Mouse (Mus musculus) lung, postnatal 4 days (tissue): ENCODE measurements around the gene Ptgdr2.

Source experiments
- DNase-seq, 2 experiments: peaks; one replicate each; pipeline ENCODE4 v3.0.0; 2021

Gene Ptgdr2

GRCm38 (mm10) chr19:10979184-10980168, 42.5 kb downstream of the Ptgdr2 start:
- peak; percentile 86 to 90 for DNase-seq

DNA sequence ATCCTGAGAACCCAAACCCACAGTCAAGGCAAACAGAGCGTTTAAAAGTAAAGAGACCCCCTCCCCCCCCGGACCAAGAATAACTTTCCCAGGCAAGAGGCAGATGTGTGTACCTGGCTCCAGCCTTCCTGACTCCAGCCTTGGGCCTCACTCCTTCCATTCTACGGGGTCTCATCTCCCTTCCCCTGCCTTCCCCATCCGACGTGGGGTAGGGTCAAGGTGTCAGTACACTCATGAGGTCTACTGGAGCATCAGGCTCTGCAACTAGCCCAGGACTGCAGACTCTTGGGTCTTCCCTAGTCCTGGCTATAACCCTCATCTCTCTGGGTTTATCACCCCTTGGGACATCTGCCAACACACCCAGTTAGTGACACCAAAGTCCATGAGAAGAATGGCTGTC, 43.2 kb downstream of the Ptgdr2 start:
- no peak for DNase-seq

DNA sequence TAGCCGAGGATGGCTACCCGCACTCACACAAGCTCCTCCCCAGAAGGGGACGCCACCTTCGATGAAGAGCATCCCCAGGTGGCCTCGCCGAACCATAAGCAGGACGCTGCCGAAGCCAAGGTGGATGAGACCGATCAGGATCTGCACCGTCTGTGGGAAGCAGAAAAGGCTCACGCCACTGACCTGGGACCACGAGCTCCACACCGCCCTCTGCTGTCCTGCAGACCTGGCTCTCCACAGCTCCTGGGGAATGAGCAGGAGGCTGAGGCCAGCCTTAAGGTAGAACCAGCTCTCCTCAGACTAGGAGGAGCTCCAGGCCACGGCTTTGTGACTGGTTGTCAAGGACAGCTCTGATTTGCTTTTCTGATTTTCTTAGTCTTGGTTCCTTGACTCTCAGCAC, 46.2 kb downstream of the Ptgdr2 start:
- DNase-seq = peak in 1 of 2 experiments; percentile 68

DNA sequence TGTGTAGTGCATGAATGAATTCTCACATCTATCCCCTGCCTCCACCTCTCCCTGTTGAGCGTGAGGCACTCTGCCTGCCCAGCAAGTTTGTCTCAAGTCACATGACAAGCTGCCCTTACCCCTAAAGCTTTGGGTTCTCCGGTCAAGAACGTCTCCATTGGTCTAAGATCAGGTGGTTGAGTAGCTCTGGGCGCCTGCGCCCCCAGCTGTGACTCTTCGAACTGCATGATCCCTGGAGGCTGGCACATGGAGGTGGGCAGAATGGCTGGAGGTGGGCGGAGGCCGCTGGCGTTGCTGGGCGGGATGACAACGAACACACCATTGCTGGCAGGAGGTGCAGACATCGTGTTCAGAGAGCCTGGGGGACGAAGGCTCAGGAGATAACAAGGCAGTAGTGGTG, 47.6 kb downstream of the Ptgdr2 start:
- peak in 1 of 2 experiments; percentile 14 for DNase-seq

- no peak for DNase-seq
Measured at GRCm38 (mm10) chr19:10985889-10986288, 48.9 kb downstream of the Ptgdr2 start.

DNA sequence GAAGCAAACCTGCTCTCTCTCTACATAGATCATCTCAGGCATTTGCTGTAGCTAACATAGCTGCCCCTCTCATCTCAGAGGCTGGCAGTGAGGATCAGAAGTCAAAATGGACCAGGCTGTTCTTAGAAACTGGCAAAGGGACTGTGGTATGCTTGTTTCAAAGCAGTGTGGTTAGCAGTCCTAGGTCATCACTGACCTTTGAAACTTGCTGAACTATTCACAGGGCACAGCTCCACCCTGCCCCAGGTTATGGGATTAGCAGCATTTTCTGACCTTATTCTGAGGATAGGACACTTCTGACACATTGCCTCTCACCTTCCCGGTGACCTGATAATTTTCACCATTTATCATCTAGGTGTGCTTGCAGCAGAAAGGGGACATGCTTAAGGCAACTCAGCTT, 51.6 kb downstream of the Ptgdr2 start:
- DNase-seq = no peak

- no peak for DNase-seq
Measured at GRCm38 (mm10) chr19:10990751-10991150, 53.8 kb downstream of the Ptgdr2 start.

GRCm38 (mm10) chr19:10991911-10992310, 55.0 kb downstream of the Ptgdr2 start:
- DNase-seq = no peak
